ENCODE assay signal across 8 mouse cellular contexts in genomic region chr15:102355134-102355870, GRCm38 (mm10). TPM values are rescaled to one million over a fixed set of nuclear protein-coding genes. Genes with fewer than 3 reads are reported as not detected.
A peak's percentile ranks its signal among the peaks of the same experiment; 100 is the strongest.
DNase-seq lines count a peak whose midpoint lies in the region; ATAC-seq and TF ChIP-seq lines count a peak whose summit lies in the region.

No protein-coding gene starts in this region.

- in situ Hi-C loops in ES-E14 (cut with MboI; ENCODE audit: low sequenced_read_pairs in 2 of 2, unreplicated experiment in 2 of 2) = no loop called here

- peak; percentile 52 for TF ChIP-seq CTCF in C2C12 (IDR thresholded peaks at IDR 0.05; ENCODE audit: control insufficient read depth, insufficient read depth, insufficient read length)

- WGBS in embryonic facial prominence, embryonic 14.5 days = under 1% methylated on average over 40 of the region's 49 CpGs
- WGBS in heart, embryonic 14.5 days = under 1% methylated on average over 49 of the region's 49 CpGs
- under 1% methylated on average over 44 of the region's 49 CpGs for whole genome bisulfite sequencing in kidney, embryonic 16.5 days
- WGBS in lung, embryonic 16.5 days = under 1% methylated on average over 43 of the region's 49 CpGs

- peaks cover 1 to 7% of the 10 kb centered on the region in 2 experiments; a peak in 1 of 4 replicates for H3K4me1 ChIP-seq in ES-E14 (ENCODE audit: control insufficient read depth in 2 of 2, insufficient read depth in 2 of 2, low read length in 2 of 2, poor library complexity in 1 of 2)
- peaks cover 37% of the 10 kb centered on the region for H3K4me1 ChIP-seq in embryonic facial prominence, embryonic 14.5 days (ENCODE audit: control insufficient read depth, insufficient read depth, low read length)
- H3K4me1 ChIP-seq in heart, embryonic 14.5 days (ENCODE audit: control insufficient read depth in 2 of 2, insufficient read depth in 2 of 2, low read length in 2 of 2) = peaks cover 17 to 31% of the 10 kb centered on the region in 2 experiments
- peaks cover 23% of the 10 kb centered on the region for H3K4me1 ChIP-seq in kidney, embryonic 16.5 days (ENCODE audit: insufficient read depth, low read length)
- peaks cover 26% of the 10 kb centered on the region for H3K4me1 ChIP-seq in lung, embryonic 16.5 days (replicated peaks; ENCODE audit: control insufficient read depth, insufficient read depth, low read length)

- H3K4me3 ChIP-seq in C2C12 (ENCODE audit: insufficient read depth, poor library complexity, severe bottlenecking) (no peak overlapping the region), ES-E14 (ENCODE audit: insufficient read depth in 1 of 2, low read depth in 1 of 2, low read length in 2 of 2, poor library complexity in 1 of 2, severe bottlenecking in 1 of 2) (peak overlapping the region; percentile 70 to 85)
- H3K4me3 ChIP-seq in embryonic facial prominence, embryonic 14.5 days (ENCODE audit: low read depth, low read length) = peak overlapping the region; percentile 50
- H3K4me3 ChIP-seq in heart, embryonic 14.5 days (ENCODE audit: control insufficient read depth in 1 of 2, insufficient read depth in 1 of 2, low read depth in 1 of 2, low read length in 2 of 2) = peak overlapping the region; percentile 49 to 59
- H3K4me3 ChIP-seq in kidney, embryonic 16.5 days (ENCODE audit: low read length) = peak overlapping the region; percentile 59
- peak overlapping the region; percentile 64 for H3K4me3 ChIP-seq in lung, embryonic 16.5 days (ENCODE audit: low read length)

- DNase-seq in ES-E14 (ENCODE audit: low read depth, low spot score) = no peak
- peak; percentile 89 for DNase-seq in embryonic facial prominence, embryonic 14.5 days (ENCODE audit: low spot score)
- peak; percentile 55 for DNase-seq in ovary, postnatal 14 days (ENCODE audit: low spot score)

- peak; percentile 71 for ATAC-seq in embryonic facial prominence, embryonic 14.5 days (ENCODE audit: low read depth)
- ATAC-seq in heart, embryonic 14.5 days (ENCODE audit: insufficient number of reproducible peaks, insufficient read depth, low FRiP score, low read depth) = peak; percentile 63
- peak; percentile 50 for ATAC-seq in kidney, embryonic 16.5 days (ENCODE audit: low FRiP score, low TSS enrichment)
- ATAC-seq in lung, embryonic 16.5 days (ENCODE audit: low read depth) = peak; percentile 70
- ATAC-seq in erythroid progenitor cell, adult 5-6 weeks (replicated peaks; ENCODE audit: low FRiP score, poor library complexity, severe bottlenecking) = no peak

- H3K79me3 ChIP-seq in C2C12 (ENCODE audit: low read depth) = no peaks in the 10 kb centered on the region

- H3ac ChIP-seq in C2C12 (ENCODE audit: control insufficient read depth, insufficient read length, low read depth) = peak overlapping the region; percentile 0

- H3K27me3 ChIP-seq in C2C12 (ENCODE audit: control insufficient read depth, insufficient read depth, insufficient read length) = no peaks in the 10 kb centered on the region
- peaks cover 29% of the 10 kb centered on the region for H3K27me3 ChIP-seq in embryonic facial prominence, embryonic 14.5 days (replicated peaks; ENCODE audit: control insufficient read depth, insufficient read depth, low read length)
- H3K27me3 ChIP-seq in heart, embryonic 14.5 days (ENCODE audit: control insufficient read depth, insufficient read depth, low read length) = peaks cover 44% of the 10 kb centered on the region
- peaks cover 12% of the 10 kb centered on the region for H3K27me3 ChIP-seq in kidney, embryonic 16.5 days (ENCODE audit: insufficient read depth, low read length)
- H3K27me3 ChIP-seq in lung, embryonic 16.5 days (ENCODE audit: control insufficient read depth, insufficient read depth, low read depth, low read length) = peaks cover 13% of the 10 kb centered on the region

- no peaks in the 10 kb centered on the region for H3K9me3 ChIP-seq in ES-E14 (ENCODE audit: control insufficient read depth, insufficient read depth, low read depth, low read length)
- H3K9me3 ChIP-seq in embryonic facial prominence, embryonic 14.5 days (ENCODE audit: control insufficient read depth, low read length) = no peaks in the 10 kb centered on the region
- no peaks in the 10 kb centered on the region for H3K9me3 ChIP-seq in heart, embryonic 14.5 days (ENCODE audit: control insufficient read depth, low read length)
- no peaks in the 10 kb centered on the region for H3K9me3 ChIP-seq in kidney, embryonic 16.5 days (ENCODE audit: low read length)
- H3K9me3 ChIP-seq in lung, embryonic 16.5 days (ENCODE audit: control insufficient read depth, low read length) = no peaks in the 10 kb centered on the region

- peak overlapping the region; percentile 86 for H3K4me2 ChIP-seq in embryonic facial prominence, embryonic 14.5 days (ENCODE audit: low read depth, low read length)
- H3K4me2 ChIP-seq in heart, embryonic 14.5 days (ENCODE audit: low read length) = peak overlapping the region; percentile 99
- H3K4me2 ChIP-seq in kidney, embryonic 16.5 days (replicated peaks; ENCODE audit: low read depth, low read length) = peak overlapping the region; percentile 95
- H3K4me2 ChIP-seq in lung, embryonic 16.5 days (ENCODE audit: low read depth, low read length) = peak overlapping the region; percentile 91

- no peaks in the 10 kb centered on the region for H3K36me3 ChIP-seq in C2C12 (ENCODE audit: control insufficient read depth, insufficient read depth)
- no peaks in the 10 kb centered on the region for H3K36me3 ChIP-seq in ES-E14 (ENCODE audit: control insufficient read depth, insufficient read depth, low read length, poor library complexity, severe bottlenecking)
- H3K36me3 ChIP-seq in embryonic facial prominence, embryonic 14.5 days (ENCODE audit: control insufficient read depth, insufficient read depth, low read length) = no peaks in the 10 kb centered on the region
- no peaks in the 10 kb centered on the region for H3K36me3 ChIP-seq in heart, embryonic 14.5 days (ENCODE audit: control insufficient read depth, insufficient read depth, low read length)
- no peaks in the 10 kb centered on the region for H3K36me3 ChIP-seq in kidney, embryonic 16.5 days (ENCODE audit: insufficient read depth, low read length)
- no peaks in the 10 kb centered on the region for H3K36me3 ChIP-seq in lung, embryonic 16.5 days (ENCODE audit: control insufficient read depth, insufficient read depth, low read length)

- peak overlapping the region; percentile 79 for H3K9ac ChIP-seq in ES-E14 (ENCODE audit: insufficient read depth, low read depth, low read length, poor library complexity, severe bottlenecking)
- peak overlapping the region; percentile 78 for H3K9ac ChIP-seq in embryonic facial prominence, embryonic 14.5 days (ENCODE audit: low read depth, low read length)
- peak overlapping the region; percentile 76 for H3K9ac ChIP-seq in heart, embryonic 14.5 days (ENCODE audit: low read length)
- peak overlapping the region; percentile 86 for H3K9ac ChIP-seq in kidney, embryonic 16.5 days (replicated peaks; ENCODE audit: low read length)
- H3K9ac ChIP-seq in lung, embryonic 16.5 days (ENCODE audit: low read length) = peak overlapping the region; percentile 87

- H3K27ac ChIP-seq in ES-E14 (ENCODE audit: insufficient read depth, low read depth, low read length, poor library complexity, severe bottlenecking) = no peak overlapping the region; the same call in 1 of the 2 replicates
- peak overlapping the region; percentile 87 for H3K27ac ChIP-seq in embryonic facial prominence, embryonic 14.5 days (replicated peaks; ENCODE audit: low read depth, low read length)
- H3K27ac ChIP-seq in heart, embryonic 14.5 days (replicated peaks in 1 of 2; ENCODE audit: control insufficient read depth in 1 of 2, insufficient read depth in 1 of 2, low read depth in 2 of 2, low read length in 2 of 2) = peak overlapping the region; percentile 69 to 75
- peak overlapping the region; percentile 92 for H3K27ac ChIP-seq in kidney, embryonic 16.5 days (ENCODE audit: low read length)
- H3K27ac ChIP-seq in lung, embryonic 16.5 days (ENCODE audit: low read length) = peak overlapping the region; percentile 88

- peaks cover 2% of the 10 kb centered on the region for H3K79me2 ChIP-seq in C2C12 (ENCODE audit: control insufficient read depth, insufficient read depth)

RNA-seq across cellular contexts. Expression of gene Aaas, which starts 4.7 kb away (rescaled TPM):
- 217 TPM for polyA plus RNA-seq in C2C12 (2012; fragmentation: generic; extraction: Trizol)
- 69.2 and 86.0 TPM in 2 replicates for total RNA-seq in ES-E14 (2012; rRNA removed)
- 52.5 and 60.5 TPM in 2 replicates for polyA plus RNA-seq in embryonic facial prominence, embryonic 14.5 days (2014; fragmentation: Nextera tagmentation; extraction: Ambion mirVana)
- polyA plus RNA-seq in heart, embryonic 14.5 days (2014; fragmentation: Nextera tagmentation; extraction: Ambion mirVana) = 45.0 and 48.4 TPM in 2 replicates
- polyA plus RNA-seq in kidney, embryonic 16.5 days (2015; fragmentation: Nextera tagmentation; extraction: Ambion mirVana) = 89.2 and 91.7 TPM in 2 replicates
- polyA plus RNA-seq in lung, embryonic 16.5 days (2015; fragmentation: Nextera tagmentation; extraction: Ambion mirVana) = 73.5 and 80.3 TPM in 2 replicates
- total RNA-seq in erythroid progenitor cell, adult 5-6 weeks (2015; ENCODE audit: low replicate concordance) = 41.9 and 51.5 TPM in 2 replicates
- 18.2 and 49.8 TPM in 2 replicates for total RNA-seq in erythroid progenitor cell, adult 5-6 weeks (2017; ENCODE audit: low replicate concordance)

RNA-seq across cellular contexts. Expression of gene Sp7, which starts 11.7 kb away (rescaled TPM):
- 10.8 TPM for polyA plus RNA-seq in C2C12 (2012; fragmentation: generic; extraction: Trizol)
- total RNA-seq in ES-E14 (2012; rRNA removed) = 0.09 TPM in 1 of 2 replicates, not detected in the other
- 31.2 and 45.0 TPM in 2 replicates for polyA plus RNA-seq in embryonic facial prominence, embryonic 14.5 days (2014; fragmentation: Nextera tagmentation; extraction: Ambion mirVana)
- 0.22 TPM in 1 of 2 replicates, not detected in the other for polyA plus RNA-seq in heart, embryonic 14.5 days (2014; fragmentation: Nextera tagmentation; extraction: Ambion mirVana)
- polyA plus RNA-seq in kidney, embryonic 16.5 days (2015; fragmentation: Nextera tagmentation; extraction: Ambion mirVana) = 1.2 and 1.3 TPM in 2 replicates
- polyA plus RNA-seq in lung, embryonic 16.5 days (2015; fragmentation: Nextera tagmentation; extraction: Ambion mirVana) = 0.25 and 1.6 TPM in 2 replicates
- not detected in 2 replicates for total RNA-seq in erythroid progenitor cell, adult 5-6 weeks (2015; ENCODE audit: low replicate concordance)
- total RNA-seq in erythroid progenitor cell, adult 5-6 weeks (2017; ENCODE audit: low replicate concordance) = not detected in 2 replicates

RNA-seq across cellular contexts. Expression of gene Myg1, which starts 23.8 kb away (rescaled TPM):
- polyA plus RNA-seq in C2C12 (2012; fragmentation: generic; extraction: Trizol) = 152 TPM
- 84.7 and 109 TPM in 2 replicates for total RNA-seq in ES-E14 (2012; rRNA removed)
- 79.0 and 83.2 TPM in 2 replicates for polyA plus RNA-seq in embryonic facial prominence, embryonic 14.5 days (2014; fragmentation: Nextera tagmentation; extraction: Ambion mirVana)
- 59.9 and 72.7 TPM in 2 replicates for polyA plus RNA-seq in heart, embryonic 14.5 days (2014; fragmentation: Nextera tagmentation; extraction: Ambion mirVana)
- 118 and 120 TPM in 2 replicates for polyA plus RNA-seq in kidney, embryonic 16.5 days (2015; fragmentation: Nextera tagmentation; extraction: Ambion mirVana)
- 98.3 and 101 TPM in 2 replicates for polyA plus RNA-seq in lung, embryonic 16.5 days (2015; fragmentation: Nextera tagmentation; extraction: Ambion mirVana)
- total RNA-seq in erythroid progenitor cell, adult 5-6 weeks (2015; ENCODE audit: low replicate concordance) = 27.8 and 39.0 TPM in 2 replicates
- total RNA-seq in erythroid progenitor cell, adult 5-6 weeks (2017; ENCODE audit: low replicate concordance) = 16.2 and 29.7 TPM in 2 replicates

RNA-seq across cellular contexts. Expression of gene Pfdn5, which starts 29.4 kb away (rescaled TPM):
- 378 TPM for polyA plus RNA-seq in C2C12 (2012; fragmentation: generic; extraction: Trizol)
- 139 and 201 TPM in 2 replicates for total RNA-seq in ES-E14 (2012; rRNA removed)
- 466 and 478 TPM in 2 replicates for polyA plus RNA-seq in embryonic facial prominence, embryonic 14.5 days (2014; fragmentation: Nextera tagmentation; extraction: Ambion mirVana)
- 397 and 431 TPM in 2 replicates for polyA plus RNA-seq in heart, embryonic 14.5 days (2014; fragmentation: Nextera tagmentation; extraction: Ambion mirVana)
- 376 and 377 TPM in 2 replicates for polyA plus RNA-seq in kidney, embryonic 16.5 days (2015; fragmentation: Nextera tagmentation; extraction: Ambion mirVana)
- 390 and 403 TPM in 2 replicates for polyA plus RNA-seq in lung, embryonic 16.5 days (2015; fragmentation: Nextera tagmentation; extraction: Ambion mirVana)
- 121 and 130 TPM in 2 replicates for total RNA-seq in erythroid progenitor cell, adult 5-6 weeks (2015; ENCODE audit: low replicate concordance)
- total RNA-seq in erythroid progenitor cell, adult 5-6 weeks (2017; ENCODE audit: low replicate concordance) = 68.3 and 116 TPM in 2 replicates

RNA-seq across cellular contexts. Expression of gene Sp1, which starts 50.6 kb away (rescaled TPM):
- 13.4 TPM for polyA plus RNA-seq in C2C12 (2012; fragmentation: generic; extraction: Trizol)
- 93.4 and 130 TPM in 2 replicates for total RNA-seq in ES-E14 (2012; rRNA removed)
- polyA plus RNA-seq in embryonic facial prominence, embryonic 14.5 days (2014; fragmentation: Nextera tagmentation; extraction: Ambion mirVana) = 15.5 and 16.5 TPM in 2 replicates
- polyA plus RNA-seq in heart, embryonic 14.5 days (2014; fragmentation: Nextera tagmentation; extraction: Ambion mirVana) = 8.0 and 8.2 TPM in 2 replicates
- polyA plus RNA-seq in kidney, embryonic 16.5 days (2015; fragmentation: Nextera tagmentation; extraction: Ambion mirVana) = 10.6 and 11.3 TPM in 2 replicates
- 10.8 and 11.2 TPM in 2 replicates for polyA plus RNA-seq in lung, embryonic 16.5 days (2015; fragmentation: Nextera tagmentation; extraction: Ambion mirVana)
- total RNA-seq in erythroid progenitor cell, adult 5-6 weeks (2015; ENCODE audit: low replicate concordance) = 80.5 and 94.1 TPM in 2 replicates
- total RNA-seq in erythroid progenitor cell, adult 5-6 weeks (2017; ENCODE audit: low replicate concordance) = 70.4 and 79.1 TPM in 2 replicates
